7 mouse cellular contexts compared by ENCODE assay signal in genomic region chrX:7714135-7714899, GRCm38 (mm10). TPM values are rescaled to one million over a fixed set of nuclear protein-coding genes. Genes with fewer than 3 reads are reported as not detected.
A peak's percentile ranks its signal among the peaks of the same experiment; 100 is the strongest.
DNase-seq lines count a peak whose midpoint lies in the region; ATAC-seq and TF ChIP-seq lines count a peak whose summit lies in the region.
"Not testable (repeated sequence)": the region's sequence is repeated elsewhere in the genome, so short reads cannot be mapped to it uniquely, and the experiment has no call there.

TSS of gene Wdr45 (plus strand) at chrX:7714333.

- ATAC-seq in embryonic facial prominence, embryonic 13.5 days (ENCODE audit: insufficient number of reproducible peaks, insufficient read depth, low FRiP score, low TSS enrichment, low read depth): peak; percentile 97
- peak; percentile 96 for ATAC-seq in limb, embryonic 12.5 days (ENCODE audit: insufficient number of reproducible peaks, insufficient read depth, low FRiP score, low TSS enrichment, low read depth)
- peak; percentile 98 for ATAC-seq in midbrain, embryonic 15.5 days (replicated peaks)

- peak within 1 kb of the TSS; percentile 55 for H3K4me2 ChIP-seq in embryonic facial prominence, embryonic 13.5 days
- peak within 1 kb of the TSS; percentile 51 for H3K4me2 ChIP-seq in limb, embryonic 12.5 days
- H3K4me2 ChIP-seq in midbrain, embryonic 15.5 days: peak within 1 kb of the TSS; percentile 49

- DNase-seq in adrenal gland, postnatal 36 days: peak; percentile 90 to 91
- peak; percentile 94 to 97 for DNase-seq in heart, adult 18-20 months
- DNase-seq in kidney, adult 2 months: peak; percentile 98
- peak; percentile 89 to 92 for DNase-seq in spleen, adult 2 months (ENCODE audit: low read depth in 1 of 2, low spot score in 2 of 2)

- not testable (repeated sequence) for H3K4me1 ChIP-seq in embryonic facial prominence, embryonic 13.5 days; kidney, adult 2 months (ENCODE audit: control insufficient read depth, insufficient read depth, low read length); limb, embryonic 12.5 days (replicated peaks); midbrain, embryonic 15.5 days; spleen, adult 2 months (ENCODE audit: control insufficient read depth, insufficient read depth, insufficient read length)

- WGBS in embryonic facial prominence, embryonic 13.5 days: 22% methylated on average over 51 of the region's 60 CpGs
- WGBS in kidney, adult 2 months: 0% methylated on average over 45 of the region's 60 CpGs
- 15% methylated on average over 22 of the region's 60 CpGs for WGBS in limb, embryonic 12.5 days
- 19% methylated on average over 44 of the region's 60 CpGs for WGBS in midbrain, embryonic 15.5 days
- 30% methylated on average over 47 of the region's 60 CpGs for WGBS in spleen, adult 2 months

- not testable (repeated sequence) for H3K9me3 ChIP-seq in embryonic facial prominence, embryonic 13.5 days; limb, embryonic 12.5 days; midbrain, embryonic 15.5 days

- peak within 1 kb of the TSS; percentile 36 for H3K4me3 ChIP-seq in embryonic facial prominence, embryonic 13.5 days
- H3K4me3 ChIP-seq in kidney, adult 2 months (ENCODE audit: insufficient read depth, low read depth, low read length): peak within 1 kb of the TSS; percentile 59
- H3K4me3 ChIP-seq in limb, embryonic 12.5 days (replicated peaks): peak within 1 kb of the TSS; percentile 35
- H3K4me3 ChIP-seq in midbrain, embryonic 15.5 days: peak within 1 kb of the TSS; percentile 33
- H3K4me3 ChIP-seq in spleen, adult 2 months (ENCODE audit: extremely low read depth, insufficient read depth, insufficient read length): peak within 1 kb of the TSS; percentile 40; the same call in 1 of the 2 replicates

- H3K9ac ChIP-seq in embryonic facial prominence, embryonic 13.5 days: peak within 1 kb of the TSS; percentile 59; the same call in 1 of the 2 replicates
- not testable (repeated sequence) for H3K9ac ChIP-seq in limb, embryonic 12.5 days (replicated peaks)
- peak within 1 kb of the TSS; percentile 31; the same call in 1 of the 2 replicates for H3K9ac ChIP-seq in midbrain, embryonic 15.5 days

- not testable (repeated sequence) for H3K36me3 ChIP-seq in embryonic facial prominence, embryonic 13.5 days; kidney, adult 2 months (ENCODE audit: control insufficient read depth, insufficient read depth, low read length); limb, embryonic 12.5 days; midbrain, embryonic 15.5 days (replicated peaks); spleen, adult 2 months (ENCODE audit: control insufficient read depth, insufficient read depth, low read length)

- TF ChIP-seq POLR2A in kidney, adult 2 months (IDR thresholded peaks at IDR 0.05; ENCODE audit: low read depth, low read length); spleen, adult 2 months (IDR thresholded peaks at IDR 0.05; ENCODE audit: low read depth, low read length): not testable (repeated sequence)

- not testable (repeated sequence) for H3K27me3 ChIP-seq in embryonic facial prominence, embryonic 13.5 days; kidney, adult 2 months (replicated peaks; ENCODE audit: control insufficient read depth, insufficient read depth, low read length); limb, embryonic 12.5 days; midbrain, embryonic 15.5 days (replicated peaks); spleen, adult 2 months (ENCODE audit: control insufficient read depth, insufficient read depth, low read length)

- TF ChIP-seq CTCF in kidney, adult 2 months (conservative IDR thresholded peaks at IDR 0.05; ENCODE audit: insufficient read depth, insufficient read length, low read depth, low read length); spleen, adult 2 months (IDR thresholded peaks at IDR 0.05; ENCODE audit: extremely low read depth, insufficient read depth, insufficient read length, insufficient replicate concordance): not testable (repeated sequence)

- not testable (repeated sequence) for H3K27ac ChIP-seq in embryonic facial prominence, embryonic 13.5 days; limb, embryonic 12.5 days
- H3K27ac ChIP-seq in kidney, adult 2 months (ENCODE audit: insufficient read depth, low read depth, low read length): peak within 1 kb of the TSS; percentile 93
- peak within 1 kb of the TSS; percentile 55; the same call in 1 of the 2 replicates for H3K27ac ChIP-seq in midbrain, embryonic 15.5 days
- H3K27ac ChIP-seq in spleen, adult 2 months (ENCODE audit: insufficient read depth, low read length): peak within 1 kb of the TSS; percentile 74; the same call in 1 of the 2 replicates

RNA-seq across cellular contexts. Expression of gene Wdr45, which starts in this region (rescaled TPM):
- 10 to 100 TPM; 48.7 to 67.5 TPM for total RNA-seq in adrenal gland, postnatal 36 days (2021)
- polyA plus RNA-seq in embryonic facial prominence, embryonic 13.5 days (2015; fragmentation: Nextera tagmentation; extraction: Ambion mirVana): 37.7 and 40.1 TPM in 2 replicates
- total RNA-seq in heart, adult 18-20 months (2021): 10 to 100 TPM; 29.9 to 51.4 TPM
- polyA plus RNA-seq in kidney, adult 2 months (2012; rRNA removed): 73.1 and 76.9 TPM in 2 replicates
- 27.5 and 29.1 TPM in 2 replicates for polyA plus RNA-seq in limb, embryonic 12.5 days (2016; fragmentation: Nextera tagmentation; extraction: Ambion mirVana)
- 35.0 and 35.2 TPM in 2 replicates for polyA plus RNA-seq in midbrain, embryonic 15.5 days (2015; fragmentation: Nextera tagmentation; extraction: Ambion mirVana)
- 38.4 and 41.7 TPM in 2 replicates for polyA plus RNA-seq in spleen, adult 2 months (2012; rRNA removed)
